Mouse (Mus musculus) adrenal gland (tissue): ENCODE measurements around the gene Zdhhc4.

Experiments
- intact Hi-C: fragments of 180-260 bp; cut with DNase I; formaldehyde crosslinking; loops from one replicate; pipeline ENCODE4 v1.15.1; 2025

Gene Zdhhc4

GRCm38 (mm10) chr5:143287774-143288328 lies 41.2 kb downstream of the Zdhhc4 start:
- intact Hi-C loops: no loop called here

DNA sequence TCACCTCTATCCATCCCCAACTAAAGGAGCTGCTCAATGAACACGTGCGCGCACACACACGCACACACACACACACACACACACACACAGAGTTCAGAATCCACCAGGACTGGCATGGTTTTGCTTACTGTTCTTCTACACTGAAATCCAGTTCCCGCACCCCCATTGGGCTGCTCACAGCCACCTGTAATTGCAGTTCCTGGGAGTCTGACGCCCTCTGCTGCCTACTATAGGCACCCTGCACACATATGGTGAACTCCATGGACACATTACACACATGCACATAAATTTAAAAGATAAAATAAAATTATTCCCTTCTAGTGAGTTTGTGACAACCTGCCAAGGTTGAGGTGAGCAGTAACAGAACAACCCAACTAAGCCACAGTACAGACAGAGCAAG lies 44.3 kb downstream of the Zdhhc4 start:
- intact Hi-C loops: no loop called here

- intact Hi-C loops: no loop called here
Measured at GRCm38 (mm10) chr5:143279247-143279646, 49.8 kb downstream of the Zdhhc4 start.

DNA sequence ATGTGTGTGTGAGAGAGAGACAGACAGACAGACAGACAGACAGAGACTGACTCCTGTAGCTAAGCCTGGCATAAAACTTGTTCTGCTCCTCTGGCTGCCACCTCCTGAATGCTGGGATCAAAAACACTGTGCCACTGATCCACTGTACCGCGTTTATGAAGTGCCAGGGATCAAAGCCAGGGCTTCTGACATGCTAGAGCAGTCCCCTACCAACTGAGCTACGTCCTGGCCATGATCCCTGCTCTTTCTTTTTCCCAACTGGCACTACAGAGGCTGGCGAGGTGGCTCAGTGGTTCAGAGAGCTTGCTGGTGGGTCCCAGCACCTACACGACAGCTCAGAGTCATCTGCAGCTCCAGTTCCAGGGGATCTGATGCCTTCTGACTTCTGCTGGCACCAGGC lies 53.3 kb downstream of the Zdhhc4 start:
- intact Hi-C loops: no loop called here

DNA sequence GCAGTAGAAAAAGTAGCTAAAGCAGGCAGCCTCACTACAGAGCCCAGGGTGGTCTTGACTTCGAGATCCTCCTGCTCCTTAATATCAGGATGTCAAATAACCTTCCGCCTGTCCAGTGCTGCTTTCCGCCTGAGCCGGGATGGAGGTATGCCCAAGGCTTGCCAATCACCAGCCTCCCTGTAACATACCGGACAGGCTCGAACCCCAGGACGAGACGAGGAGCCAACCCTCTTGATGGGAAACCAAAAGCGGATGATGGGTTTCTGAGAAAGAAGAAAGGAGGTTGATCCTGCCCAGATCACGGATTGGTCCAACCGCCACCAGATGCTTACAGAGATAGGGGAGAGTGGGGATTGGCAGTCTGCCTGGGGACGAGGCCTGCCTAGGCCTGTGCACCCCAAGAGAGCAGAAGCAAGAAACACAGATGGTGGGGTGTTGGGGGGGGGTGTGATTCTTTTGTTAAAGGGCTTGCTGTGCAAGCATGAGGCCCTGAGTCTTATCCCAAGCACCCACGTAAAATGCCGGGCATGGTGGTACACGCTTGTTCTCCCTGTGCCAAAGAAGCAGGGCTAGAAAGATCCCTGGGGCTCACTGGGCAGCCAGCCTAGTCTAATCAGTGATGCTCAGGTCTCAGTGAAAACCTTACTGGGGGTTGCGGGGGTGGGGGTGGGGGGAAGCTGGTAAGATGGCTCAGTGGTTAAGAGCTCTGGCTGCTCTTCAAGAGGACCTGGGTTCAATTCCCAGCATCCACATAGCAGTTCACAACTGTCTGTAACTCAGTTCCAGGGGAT lies 56.3 kb downstream of the Zdhhc4 start:
- intact Hi-C loops: no loop called here

DNA sequence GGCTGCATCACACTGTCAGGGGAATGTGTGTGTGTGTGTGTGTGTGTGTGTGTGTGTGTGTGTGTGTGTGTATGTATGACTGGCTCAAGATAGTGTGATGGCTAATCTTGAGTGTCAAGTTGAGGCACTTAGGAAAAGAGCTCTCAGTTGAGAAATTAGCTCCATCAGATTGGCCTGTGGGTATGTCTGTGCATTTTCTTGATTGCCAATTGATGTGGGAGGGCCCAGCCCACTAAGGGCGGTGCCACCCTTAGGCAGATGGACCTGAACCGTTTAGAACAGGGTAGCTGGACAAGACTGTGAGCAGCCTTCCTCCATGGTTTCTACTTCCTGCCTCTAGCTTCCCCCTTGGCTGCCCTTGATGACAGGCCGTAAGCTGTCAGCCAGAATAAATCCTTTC lies 56.9 kb downstream of the Zdhhc4 start:
- intact Hi-C loops: no loop called here

DNA sequence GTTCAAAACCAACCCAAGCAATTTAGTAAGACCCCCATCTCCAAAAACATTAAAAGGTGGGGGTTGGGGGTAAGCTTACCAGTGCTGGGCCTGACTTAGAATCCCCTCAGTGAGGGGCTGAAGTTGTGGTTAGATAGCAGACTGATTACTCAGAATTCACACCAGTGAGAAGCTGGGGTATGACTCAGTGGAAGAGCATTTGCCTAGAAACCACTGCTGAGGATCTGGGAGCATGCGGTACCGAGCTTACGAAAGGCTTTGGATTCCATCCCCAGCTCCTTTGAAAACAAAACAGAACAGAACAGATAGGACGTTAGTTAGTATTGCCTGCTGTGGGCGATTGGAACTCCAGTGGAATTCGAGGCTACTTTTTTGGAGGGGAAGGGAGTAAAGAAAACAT lies 57.4 kb downstream of the Zdhhc4 start:
- intact Hi-C loops: no loop called here

DNA sequence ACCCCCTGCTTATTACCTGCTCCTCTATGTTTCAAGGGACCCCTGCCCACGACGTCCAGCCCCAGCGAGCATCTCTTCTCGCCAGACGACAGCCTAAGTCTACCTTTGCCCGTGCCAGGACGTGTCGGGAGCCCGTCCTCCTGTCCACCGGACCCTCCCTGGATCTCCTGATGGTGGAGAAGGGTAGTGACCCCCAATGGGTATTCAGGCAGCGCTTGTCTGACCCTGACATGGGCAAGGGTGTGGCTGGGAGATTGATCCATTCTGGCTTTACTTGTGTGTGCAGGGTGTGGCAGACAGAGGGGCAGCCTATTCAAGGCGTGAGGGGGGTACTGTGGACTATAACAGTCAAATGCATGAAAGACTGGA lies 58.9 kb downstream of the Zdhhc4 start:
- intact Hi-C loops: no loop called here

DNA sequence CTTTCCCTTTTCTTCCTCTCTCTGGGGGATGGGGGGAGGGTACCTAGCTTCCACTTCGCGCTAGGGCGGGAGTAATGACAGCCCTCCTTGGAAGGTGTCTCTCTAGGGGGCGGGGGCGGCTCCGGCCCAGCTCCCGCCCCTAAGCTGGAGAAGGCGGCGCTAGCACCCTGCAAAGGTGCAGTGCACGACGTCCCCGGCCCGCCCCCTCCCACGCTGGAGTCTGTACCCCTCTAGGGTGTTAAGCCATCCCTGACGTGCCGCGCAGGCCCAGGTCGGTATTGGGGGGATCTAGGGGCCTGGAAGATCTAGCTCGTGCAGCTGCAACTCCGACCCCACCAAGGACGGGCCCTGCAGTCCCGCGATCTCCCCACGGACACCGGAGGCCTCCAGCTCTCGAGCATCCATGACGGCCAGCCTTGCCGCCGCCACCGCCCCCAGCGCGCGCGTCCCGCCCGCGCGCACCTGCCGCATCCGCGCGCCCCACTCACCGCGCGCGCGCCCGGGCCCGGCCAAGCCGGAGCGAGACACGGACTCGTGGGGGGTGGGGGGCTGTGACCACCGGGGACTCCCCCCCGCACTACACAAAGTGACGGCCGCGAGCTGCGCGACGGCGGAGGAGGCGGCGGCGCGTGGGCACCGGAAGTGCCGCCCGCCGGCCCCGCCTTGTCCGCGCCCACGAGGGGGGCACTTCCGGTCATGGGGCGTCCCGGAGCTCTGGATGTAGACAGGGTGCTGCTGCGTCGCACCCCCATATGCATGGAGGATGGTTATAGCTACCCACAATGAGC lies 59.5 kb downstream of the Zdhhc4 start, which contains the start of gene Zfp316:
Gene Zfp316 (minus strand): TSS at position 660 of the 788 bp plus-strand sequence.
- intact Hi-C loops: no loop called here

DNA sequence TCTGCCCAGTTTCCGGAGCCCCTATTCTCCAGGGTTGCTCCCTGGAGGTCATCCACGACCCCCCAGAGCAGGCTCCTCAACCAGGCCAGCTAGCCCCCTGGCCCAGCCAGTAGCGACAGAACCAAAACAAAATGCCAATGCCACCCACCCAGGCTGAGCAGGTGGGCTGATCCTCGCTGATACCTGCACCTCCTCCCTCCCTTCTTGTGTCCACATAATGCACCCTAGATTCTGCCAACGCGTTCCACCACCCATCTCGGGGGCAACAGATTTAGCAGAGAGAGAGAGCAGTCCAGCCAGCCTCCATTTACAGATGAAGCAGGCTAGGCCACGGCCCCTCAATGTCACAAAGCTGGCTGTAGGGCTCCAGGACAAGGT lies 60.1 kb downstream of the Zdhhc4 start:
- intact Hi-C loops: no loop called here

DNA sequence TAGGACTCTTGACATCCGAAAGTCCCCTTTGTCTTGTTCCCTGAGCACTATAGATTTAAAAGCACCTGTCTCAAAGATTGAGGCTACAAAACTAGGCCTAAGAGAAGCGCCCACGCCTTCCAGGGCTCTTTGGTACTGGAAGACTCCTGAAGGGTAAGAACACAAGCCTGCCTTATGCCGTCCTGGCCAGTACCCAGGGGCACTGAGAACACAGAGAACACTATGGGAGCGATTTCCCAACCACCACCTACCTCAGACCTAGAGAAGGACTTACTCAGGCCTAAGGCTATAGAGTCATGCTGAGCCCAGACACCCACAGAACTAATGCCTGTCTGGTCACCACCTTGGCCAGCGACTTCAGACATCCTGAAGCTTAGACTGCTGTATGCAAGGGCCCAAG lies 62.3 kb downstream of the Zdhhc4 start:
- intact Hi-C loops: loop anchor here (1.0 kb wide), 1 partner anchor 29 kb away; no protein-coding TSS in a partner anchor
